Mouse (Mus musculus): ENCODE measurements around the gene Ttl.

GRCm38 (mm10) chr2:129057920-129058361 is 7.8 kb upstream of the Ttl start:
- TF ChIP-seq POLR2A (IDR thresholded peaks at IDR 0.05; ENCODE audit: low read depth, low read length), result no peak
- TF ChIP-seq CTCF (IDR thresholded peaks at IDR 0.05; ENCODE audit: borderline replicate concordance, insufficient read depth, low read length), result no peak
